Mouse (Mus musculus) kidney, adult 2 months (tissue): ENCODE data around the gene Dnase1.

Experiments
- CTCF ChIP-seq: fragments of 200-500 bp; conservative IDR thresholded peaks from 2 replicates; pipeline ENCODE4 v1.5.1; 2011; ENCODE audit warnings: low read depth, mild to moderate bottlenecking, control low read depth, low read length, moderate library complexity, mixed read lengths; ENCODE audit not compliant: insufficient read depth, insufficient read length
- POLR2A ChIP-seq: fragments of 200-500 bp; IDR thresholded peaks from one replicate; pipeline ENCODE4 v1.6.1; 2011; ENCODE audit warnings: low read depth, low read length, control low read depth

DNA sequence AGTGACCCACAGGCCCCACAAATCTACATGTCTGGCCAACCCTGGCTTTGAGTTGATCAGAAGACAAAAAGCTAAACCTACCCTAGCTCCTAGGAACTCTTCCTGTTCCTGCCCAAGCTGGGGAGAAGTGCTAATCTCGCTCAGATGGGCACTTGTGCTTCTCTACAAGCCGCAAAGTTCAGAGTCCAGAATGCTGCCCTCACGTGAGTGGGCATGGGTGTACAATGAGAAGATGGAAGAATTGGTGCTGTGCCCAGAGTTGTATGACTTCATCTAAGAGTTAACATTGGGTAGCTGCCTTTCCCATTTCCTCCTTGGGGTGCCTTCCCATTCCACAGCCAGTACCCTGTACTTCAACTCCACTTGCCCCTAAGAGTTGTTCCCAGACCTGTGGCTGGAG is 9.5 kb upstream of the Dnase1 start:
- TF ChIP-seq CTCF: no peak
- no peak for TF ChIP-seq POLR2A
